Mouse (Mus musculus): Measurements from ENCODE around the gene Dusp15.

Gene Dusp15

DNA sequence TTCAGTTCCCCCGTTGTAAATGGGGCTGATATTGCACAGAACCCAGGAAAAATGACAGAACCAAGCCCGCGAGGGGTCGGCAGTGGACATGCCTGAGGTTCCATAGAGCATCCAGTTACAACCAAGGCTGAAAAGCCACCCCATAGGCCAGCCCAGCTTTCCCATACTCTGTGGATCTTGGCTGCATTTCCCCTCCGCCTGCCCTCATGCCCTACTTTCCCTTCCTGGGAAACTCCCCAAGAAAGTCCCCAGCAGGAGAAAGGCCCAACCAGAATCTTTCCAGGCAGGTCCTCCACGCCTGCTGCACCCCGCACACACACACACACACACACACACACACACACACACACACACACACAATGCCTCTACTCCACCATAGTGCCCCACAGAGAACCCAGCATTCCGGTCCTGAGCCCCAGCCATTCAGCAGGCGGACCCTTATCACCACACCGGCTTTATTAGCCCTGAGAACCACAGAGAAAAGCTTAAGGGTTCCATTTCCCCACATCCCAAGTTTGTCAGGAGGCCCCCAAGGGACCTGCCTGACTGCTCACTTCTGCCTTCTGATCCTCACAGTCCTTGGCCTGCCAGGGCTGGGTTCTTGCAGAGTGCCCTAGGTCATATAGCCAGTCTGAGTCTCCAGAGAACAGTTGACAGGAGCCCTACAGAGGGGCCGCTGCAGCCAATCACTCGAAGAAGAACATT is 19.9 kb downstream of the Dusp15 start:
- DNase-seq (ENCODE audit: low read depth, low spot score): no peak

- no peak for DNase-seq (ENCODE audit: low read depth, low spot score)
Measured at GRCm38 (mm10) chr2:152930276-152930675, 21.2 kb downstream of the Dusp15 start.

- no peak for DNase-seq (ENCODE audit: low read depth, low spot score)
Measured at GRCm38 (mm10) chr2:152928988-152929370, 22.5 kb downstream of the Dusp15 start.

DNA sequence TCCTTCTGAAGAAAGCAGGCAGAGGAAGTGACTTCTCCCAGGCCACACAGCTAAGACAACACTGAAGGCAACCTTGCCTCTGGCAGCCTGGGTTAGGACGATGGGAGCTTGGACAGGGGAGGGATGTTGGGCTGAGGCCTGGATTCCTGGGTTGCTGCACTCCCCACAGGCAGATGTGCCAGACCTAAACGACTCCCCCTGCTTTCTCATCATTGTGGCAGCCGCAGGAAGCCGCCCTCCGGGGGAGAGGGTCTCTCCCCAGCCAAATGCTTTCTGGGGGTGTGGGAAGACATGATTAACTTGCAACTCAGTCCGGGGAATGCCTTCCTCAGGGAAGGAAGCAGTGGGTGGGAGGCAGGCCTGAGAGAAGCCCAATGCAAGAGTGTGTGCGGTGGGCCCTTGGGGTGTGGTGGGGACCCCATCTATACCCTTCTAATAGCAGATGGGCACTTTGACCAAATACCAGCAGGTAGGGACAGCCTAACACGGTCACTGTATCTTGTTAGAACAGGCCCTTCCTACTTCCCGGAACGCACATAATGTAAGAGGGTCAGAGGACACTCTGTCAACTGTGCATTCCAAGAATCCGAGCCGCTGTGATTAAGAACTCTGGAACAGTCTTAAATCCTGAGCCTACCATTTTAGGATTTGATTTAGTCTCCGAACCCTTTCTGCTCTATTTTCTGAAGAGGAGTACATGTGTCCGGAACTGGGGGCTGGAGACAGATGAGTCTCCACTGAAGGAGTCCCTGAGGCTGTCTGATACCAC is 23.1 kb downstream of the Dusp15 start:
- no peak for DNase-seq (ENCODE audit: low read depth, low spot score)

DNA sequence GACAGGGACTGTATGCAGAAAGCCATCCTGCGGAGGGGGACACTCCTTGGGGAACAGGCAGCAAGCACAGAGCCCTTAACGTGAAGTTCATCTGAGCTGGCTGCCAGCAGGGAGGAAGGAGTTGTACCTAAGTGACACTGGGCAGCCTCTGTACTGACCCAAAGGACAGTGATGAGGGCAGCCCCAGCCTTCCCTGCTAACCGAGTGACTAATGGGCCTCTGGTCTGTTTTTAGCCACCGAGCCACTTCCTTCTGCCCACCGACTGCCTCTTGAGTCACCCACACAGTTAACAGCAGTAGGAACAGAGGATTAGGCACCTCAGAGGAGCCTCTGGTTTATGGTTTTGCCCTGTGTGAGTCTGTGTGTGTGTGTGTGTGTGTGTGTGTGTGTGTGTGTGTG is 24.1 kb downstream of the Dusp15 start:
- no peak for DNase-seq (ENCODE audit: low read depth, low spot score)

- DNase-seq (ENCODE audit: low read depth, low spot score): no peak
Measured at GRCm38 (mm10) chr2:152926896-152927295, 24.6 kb downstream of the Dusp15 start.

- peak; percentile 81 for DNase-seq (ENCODE audit: low read depth, low spot score)
Measured at GRCm38 (mm10) chr2:152925189-152925872, 26.2 kb downstream of the Dusp15 start.

DNA sequence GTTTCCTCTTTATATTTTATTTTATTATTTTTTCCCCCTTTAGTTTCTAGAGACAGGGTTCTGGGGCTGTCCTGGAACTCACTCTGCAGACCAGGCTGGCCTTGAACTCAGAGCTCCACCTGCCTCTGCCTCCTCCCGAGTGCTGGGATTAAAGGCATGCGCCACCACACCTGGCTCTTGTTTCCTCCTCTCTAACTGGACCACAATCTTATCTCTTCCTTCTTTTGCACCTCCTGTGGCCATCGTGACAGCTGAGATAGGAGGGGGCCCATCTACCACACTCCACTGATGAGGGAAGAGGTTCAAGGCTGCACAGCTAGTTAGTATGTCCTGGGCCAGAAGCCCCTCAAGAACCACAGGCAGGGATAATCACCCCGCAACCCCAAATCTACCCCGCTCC is 27.0 kb downstream of the Dusp15 start:
- DNase-seq (ENCODE audit: low read depth, low spot score): no peak

- DNase-seq (ENCODE audit: low read depth, low spot score): no peak
Measured at GRCm38 (mm10) chr2:152924128-152924527, 27.4 kb downstream of the Dusp15 start.

GRCm38 (mm10) chr2:152923621-152924020 is 27.9 kb downstream of the Dusp15 start:
- no peak for DNase-seq (ENCODE audit: low read depth, low spot score)

- DNase-seq (ENCODE audit: low read depth, low spot score): no peak
Measured at GRCm38 (mm10) chr2:152922376-152922775, 29.1 kb downstream of the Dusp15 start.

- DNase-seq (ENCODE audit: low read depth, low spot score): no peak
Measured at GRCm38 (mm10) chr2:152917671-152918070, 33.8 kb downstream of the Dusp15 start.

GRCm38 (mm10) chr2:152916111-152916510 is 35.4 kb downstream of the Dusp15 start:
- no peak for DNase-seq (ENCODE audit: low read depth, low spot score)

DNA sequence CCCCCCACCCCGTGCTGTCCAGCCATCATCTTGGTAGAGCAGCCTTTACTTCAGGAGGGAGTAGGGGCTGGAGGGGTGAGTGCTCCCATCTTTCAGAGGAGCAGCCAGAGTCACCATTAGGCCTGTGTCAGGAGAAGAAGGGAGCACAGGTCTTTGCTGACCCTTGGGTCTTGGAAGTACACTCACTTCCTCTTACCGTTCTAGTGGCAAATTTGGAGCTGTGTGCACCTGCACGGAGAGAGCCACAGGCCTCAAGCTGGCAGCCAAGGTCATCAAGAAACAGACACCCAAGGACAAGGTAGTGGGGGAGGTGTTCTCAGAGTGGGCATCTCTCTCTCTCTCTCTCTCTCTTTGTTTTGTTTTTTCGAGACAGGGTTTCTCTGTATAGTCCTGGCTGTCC is 36.0 kb downstream of the Dusp15 start:
- no peak for DNase-seq (ENCODE audit: low read depth, low spot score)

GRCm38 (mm10) chr2:152914310-152915120 is 37.0 kb downstream of the Dusp15 start:
- peak; percentile 97 for DNase-seq (ENCODE audit: low read depth, low spot score)

- DNase-seq (ENCODE audit: low read depth, low spot score): peak; percentile 90
Measured at GRCm38 (mm10) chr2:152913471-152913870, 38.0 kb downstream of the Dusp15 start.

DNA sequence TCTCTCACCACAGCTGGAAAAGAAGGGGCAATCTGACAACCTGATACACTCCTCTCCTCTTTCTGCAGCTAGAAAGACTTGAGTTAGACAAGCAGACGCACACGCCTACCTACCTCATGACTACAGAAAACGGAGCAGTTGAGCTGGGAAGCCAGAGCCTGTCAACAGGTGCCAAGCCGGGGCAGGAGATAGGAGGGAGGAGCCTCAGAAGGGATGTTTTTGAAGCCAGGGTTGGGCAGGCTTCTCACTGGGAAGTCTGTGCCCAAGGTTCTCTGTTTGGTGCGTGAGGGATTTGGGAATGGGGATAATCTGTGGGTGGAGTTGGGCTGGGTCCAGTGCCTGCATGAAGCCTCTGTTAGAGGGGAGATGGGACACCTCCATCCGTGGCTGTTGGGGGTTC is 40.1 kb downstream of the Dusp15 start:
- DNase-seq (ENCODE audit: low read depth, low spot score): no peak

GRCm38 (mm10) chr2:152911031-152911430 is 40.5 kb downstream of the Dusp15 start, which contains the start of gene Mylk2:
Gene Mylk2, plus strand, starts transcription at chr2:152911352.
- peak; percentile 96 for DNase-seq (ENCODE audit: low read depth, low spot score)

DNA sequence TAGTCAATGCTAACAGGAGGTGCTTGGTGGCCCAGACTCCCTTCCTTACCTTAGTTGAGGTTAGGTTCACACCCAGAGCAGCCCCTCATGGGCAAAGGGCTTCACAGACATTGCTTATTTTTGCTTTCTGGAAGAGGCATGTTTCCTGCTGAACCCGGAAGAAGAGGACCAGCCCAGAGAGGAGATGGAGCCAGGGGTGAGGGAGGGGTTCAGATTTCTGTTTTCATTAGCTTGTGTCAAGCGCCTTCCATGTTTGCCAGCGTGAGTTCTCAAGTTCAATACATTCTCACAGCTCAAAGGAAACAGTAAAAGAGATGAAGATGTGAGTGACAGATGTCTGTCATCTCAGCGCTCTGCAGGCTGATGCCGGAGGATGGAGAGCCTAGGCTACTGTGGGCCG is 41.6 kb downstream of the Dusp15 start:
- DNase-seq (ENCODE audit: low read depth, low spot score): no peak

DNA sequence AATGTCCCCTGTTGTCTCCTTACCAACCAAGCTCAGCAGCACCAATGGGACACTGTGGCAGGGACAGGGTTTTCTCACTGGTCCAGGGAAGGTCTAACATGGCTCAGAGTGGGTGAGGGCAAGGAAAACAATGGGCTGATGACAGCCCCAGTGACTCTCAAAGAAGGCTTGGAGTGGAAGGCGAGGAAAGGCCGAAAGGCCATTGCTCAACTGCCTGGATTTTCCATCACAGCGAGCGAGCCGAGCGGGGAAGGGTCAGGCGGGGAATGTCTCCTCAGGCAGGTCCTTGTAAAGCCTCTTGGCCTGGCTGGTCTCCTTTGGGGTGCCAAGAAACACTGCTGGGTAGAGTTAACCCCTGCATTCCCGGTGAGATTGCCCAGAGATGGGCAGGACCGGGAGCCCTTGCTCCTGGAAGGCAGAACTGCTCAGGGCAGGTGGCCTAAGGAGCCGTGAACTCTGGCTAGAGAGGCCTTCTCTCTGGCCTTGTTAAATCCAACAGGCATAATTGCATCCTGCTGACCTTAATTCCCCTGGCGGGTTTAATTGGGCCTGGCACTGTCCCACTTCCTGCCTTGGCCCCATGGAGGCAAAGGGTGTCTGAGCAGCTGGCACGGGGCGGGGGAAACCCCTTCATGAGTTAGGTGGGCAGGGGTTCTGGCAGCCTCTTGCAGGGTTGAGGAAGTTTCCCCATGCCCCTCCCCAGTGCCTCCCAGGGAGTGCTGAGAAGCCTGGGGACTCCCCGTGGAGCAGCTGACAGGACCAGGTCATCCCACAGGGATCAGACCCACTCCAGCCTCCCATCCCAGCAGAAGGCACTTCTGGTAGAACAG is 44.2 kb downstream of the Dusp15 start:
- DNase-seq (ENCODE audit: low read depth, low spot score): peak; percentile 63
